Mouse (Mus musculus): ENCODE results near the gene Gm10226. TPM values are rescaled to one million over a fixed set of nuclear protein-coding genes. Genes with fewer than 3 reads are reported as not detected.
"Not testable (repeated sequence)": the region's sequence is repeated elsewhere in the genome, so short reads cannot be mapped to it uniquely, and the experiment has no call there.

Gm10226 gene
- 10 to 100 TPM in 1 of 2 experiments, 1 to 10 TPM in 1; 3.3 to 13.6 TPM for total RNA-seq (2021)

DNA sequence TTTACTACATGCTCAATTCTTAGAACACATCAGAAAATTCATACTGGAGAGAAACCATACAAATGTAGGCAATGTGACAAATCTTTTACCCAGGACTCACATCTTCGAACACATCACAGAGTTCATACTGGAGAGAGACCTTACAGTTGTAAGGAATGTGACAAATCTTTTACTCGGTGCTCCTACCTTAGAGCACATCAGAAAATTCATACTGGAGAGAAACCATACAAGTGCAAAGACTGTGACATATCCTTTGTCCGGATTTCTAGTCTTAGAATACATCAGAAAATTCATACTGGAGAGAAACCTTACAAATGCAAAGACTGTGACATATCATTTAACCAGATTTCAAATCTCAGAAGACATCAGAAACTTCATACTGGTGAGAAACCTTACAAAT lies at the start of gene Gm10226:
Gene Gm10226, plus strand, starts transcription at position 301 of the 400 bp plus-strand sequence.
- intact Hi-C loops (cut with DNase I): no loop called here
- DNase-seq: no peak

DNA sequence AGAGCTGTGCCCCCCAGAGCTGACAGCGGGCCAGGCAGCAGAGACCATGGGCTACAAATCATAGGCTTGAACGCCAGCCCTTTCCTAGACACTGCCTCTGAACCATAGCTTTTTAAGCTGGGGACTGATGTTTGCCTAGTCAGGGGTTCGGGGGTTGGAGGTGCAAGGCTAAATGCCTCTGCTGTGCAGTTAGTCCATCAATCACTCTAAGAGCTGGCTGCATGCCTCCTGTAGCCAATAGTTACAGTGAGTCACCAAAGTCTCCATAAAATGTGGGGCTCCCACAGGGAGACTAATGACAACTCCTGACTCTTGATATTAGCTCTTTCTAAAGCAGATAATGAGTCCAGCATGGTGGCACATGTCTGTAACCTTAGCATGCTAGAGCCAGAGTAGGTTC lies 42.9 kb upstream of the Gm10226 start:
- DNase-seq: no peak
- intact Hi-C loops (cut with DNase I): loop anchor here (1.0 kb wide), 1 partner anchor 30 kb away; no protein-coding TSS in a partner anchor

DNA sequence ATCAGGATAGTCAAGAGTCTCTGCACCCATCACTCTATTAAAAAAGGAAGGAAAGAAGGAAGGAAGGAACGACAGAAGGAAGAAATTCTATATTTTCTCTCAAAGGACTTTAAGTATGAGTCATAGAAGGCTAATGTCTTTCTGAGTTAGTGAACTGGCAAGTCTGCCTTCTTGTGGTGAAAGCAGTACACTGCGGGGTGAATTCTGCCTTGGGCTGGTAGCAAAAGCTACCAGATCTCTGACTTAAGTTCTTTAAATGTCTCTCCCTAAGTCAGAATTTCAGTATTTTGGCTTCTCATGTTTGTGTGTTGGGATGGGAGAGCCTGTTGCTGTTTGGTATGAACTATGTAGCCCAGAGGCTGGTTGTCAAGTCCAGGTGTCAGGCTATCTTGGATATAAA lies 41.7 kb upstream of the Gm10226 start:
- DNase-seq: peak; percentile 4
- intact Hi-C loops (cut with DNase I): no loop called here

DNA sequence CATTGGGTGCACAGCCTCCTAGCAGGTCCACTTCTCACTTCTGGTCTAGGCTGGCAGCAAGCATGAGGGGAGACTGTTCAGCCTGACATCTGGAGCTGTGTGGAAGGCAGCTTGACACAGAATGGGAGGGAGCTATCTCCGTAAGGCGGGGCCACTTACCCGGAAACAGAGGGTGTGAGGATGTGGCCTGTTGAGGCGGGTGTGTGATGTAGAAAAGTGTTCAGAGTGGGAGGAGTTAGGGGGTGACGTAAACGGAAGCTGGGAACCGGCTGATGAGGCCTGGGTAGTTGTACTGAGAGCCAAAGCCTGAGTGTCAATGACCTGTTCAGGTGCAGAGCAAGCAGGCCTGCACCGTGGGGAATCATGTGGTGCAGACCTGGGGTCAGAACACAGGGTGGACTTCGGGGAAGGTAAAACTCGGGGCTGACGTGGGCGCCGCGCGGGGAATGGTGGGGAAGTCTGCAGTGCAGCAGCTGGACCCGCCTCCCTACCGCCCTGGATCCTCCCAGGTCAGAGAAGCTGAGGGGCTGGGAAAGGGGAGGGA lies 41.2 kb upstream of the Gm10226 start, which contains the start of gene Zfp983:
Gene Zfp983, plus strand, starts transcription at position 261 of the 544 bp plus-strand sequence.
- intact Hi-C loops (cut with DNase I): not testable (repeated sequence)
- DNase-seq: peak; percentile 64

DNA sequence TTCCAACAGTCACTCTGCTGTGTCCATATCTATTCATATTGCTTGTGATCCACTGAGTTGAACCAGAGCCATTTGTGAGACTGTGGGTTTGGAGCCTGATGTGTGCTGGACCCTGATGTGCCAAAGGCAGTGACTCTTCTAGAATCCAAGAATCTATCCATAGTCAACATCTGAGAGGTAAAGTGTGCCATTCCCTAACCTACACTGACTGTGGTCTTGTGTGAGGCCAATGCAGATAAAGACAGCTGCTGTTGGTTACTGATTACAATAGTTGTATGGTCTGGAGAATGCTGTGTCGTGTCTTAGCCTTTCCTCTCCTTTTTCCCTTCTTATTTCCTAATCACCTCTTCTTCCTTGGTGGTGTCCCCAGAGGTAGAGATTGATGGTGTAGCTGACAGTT lies 12.8 kb upstream of the Gm10226 start:
- DNase-seq: not testable (repeated sequence)
- intact Hi-C loops (cut with DNase I): loop anchor here (1.0 kb wide), 1 partner anchor 31 kb away; no protein-coding TSS in a partner anchor

DNA sequence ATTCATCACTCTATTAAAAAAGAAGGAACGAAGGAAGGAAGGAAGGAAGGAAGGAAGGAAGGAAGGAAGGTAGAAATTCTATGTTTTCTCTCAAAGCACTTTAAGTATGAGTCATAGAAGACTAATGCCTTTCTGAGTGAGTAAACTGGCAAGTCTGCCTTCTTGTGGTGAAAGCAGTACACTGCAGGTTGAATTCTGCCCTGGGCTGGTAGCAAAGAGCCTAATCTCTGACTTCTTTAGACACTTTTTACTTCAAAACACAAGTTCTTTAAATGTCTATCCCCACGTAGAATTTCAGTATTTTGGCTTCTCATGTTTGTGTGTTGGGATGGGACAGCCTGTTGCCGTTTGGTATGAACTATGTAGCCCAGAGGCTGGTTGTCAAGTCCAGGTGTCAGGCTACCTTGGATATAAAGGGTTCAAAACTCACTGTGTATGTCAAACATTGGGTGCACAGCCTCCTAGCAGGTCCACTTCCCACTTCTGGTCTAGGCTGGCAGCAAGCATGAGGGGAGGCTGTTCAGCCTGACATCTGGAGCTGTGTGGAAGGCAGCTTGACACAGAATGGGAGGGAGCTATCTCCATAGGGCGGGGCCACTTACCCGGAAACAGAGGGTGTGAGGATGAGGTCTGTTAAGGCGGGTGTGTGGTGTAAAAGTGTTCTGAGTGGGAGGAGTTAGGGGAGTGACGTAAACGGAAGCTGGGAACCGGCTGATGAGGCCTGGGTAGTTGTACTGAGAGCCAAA lies 12.2 kb upstream of the Gm10226 start:
- peak; percentile 75 for DNase-seq
- intact Hi-C loops (cut with DNase I): no loop called here

DNA sequence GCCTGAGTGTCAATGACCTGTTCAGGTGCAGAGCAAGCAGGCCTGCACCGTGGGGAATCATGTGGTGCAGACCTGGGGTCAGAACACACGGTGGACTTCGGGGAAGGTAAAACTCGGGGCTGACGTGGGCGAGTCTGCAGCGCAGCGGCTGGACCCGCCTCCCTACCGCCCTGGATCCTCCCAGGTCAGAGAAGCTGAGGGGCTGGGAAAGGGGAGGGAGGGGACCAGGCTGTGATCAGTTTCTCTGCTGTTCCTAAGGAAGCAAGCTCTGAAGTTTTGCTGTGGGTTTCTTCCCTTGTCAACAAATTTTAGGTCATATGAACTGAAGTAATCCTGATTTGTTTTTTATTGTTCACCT lies 11.7 kb upstream of the Gm10226 start:
- DNase-seq; intact Hi-C loops (cut with DNase I): not testable (repeated sequence)

DNA sequence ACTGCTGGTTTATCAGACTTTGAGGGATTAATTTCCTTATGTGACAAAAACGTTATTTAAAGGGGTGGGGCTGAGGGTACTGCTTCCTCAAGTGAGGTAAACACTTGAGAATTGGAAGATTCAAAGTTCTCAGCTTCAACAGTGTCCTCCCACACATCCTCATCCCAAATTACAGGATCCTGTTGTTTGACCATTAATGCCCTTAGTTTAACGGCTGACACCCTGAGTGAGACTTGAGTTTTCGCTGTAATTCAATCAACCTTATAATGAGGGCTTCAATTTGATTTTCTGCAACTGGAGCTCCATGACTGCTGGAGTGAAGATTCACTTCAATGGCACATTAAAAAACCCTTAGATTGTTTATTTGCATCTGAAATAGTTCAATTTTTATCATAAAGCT lies 1.7 kb downstream of the Gm10226 start:
- intact Hi-C loops (cut with DNase I): no loop called here
- no peak for DNase-seq

DNA sequence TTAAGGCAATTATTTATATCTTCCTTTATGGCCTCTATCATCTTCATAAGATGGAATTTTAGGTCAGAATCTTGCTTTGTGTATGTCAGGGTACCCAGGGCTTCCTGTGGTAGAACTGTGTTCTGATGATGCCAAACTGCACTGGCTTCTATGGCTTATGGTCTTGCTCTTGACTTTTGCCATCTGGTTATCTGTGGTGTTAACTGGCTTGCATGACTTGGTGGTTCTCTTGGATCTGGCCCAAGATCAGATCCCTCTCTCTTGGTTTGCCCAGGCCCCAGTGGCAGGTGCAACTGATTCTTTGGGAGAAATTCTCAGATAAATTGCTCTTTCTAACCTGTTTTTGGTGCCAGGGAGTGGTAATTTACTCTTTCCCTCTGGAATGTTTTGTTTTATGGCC lies 4.4 kb downstream of the Gm10226 start:
- intact Hi-C loops (cut with DNase I): no loop called here
- no peak for DNase-seq

DNA sequence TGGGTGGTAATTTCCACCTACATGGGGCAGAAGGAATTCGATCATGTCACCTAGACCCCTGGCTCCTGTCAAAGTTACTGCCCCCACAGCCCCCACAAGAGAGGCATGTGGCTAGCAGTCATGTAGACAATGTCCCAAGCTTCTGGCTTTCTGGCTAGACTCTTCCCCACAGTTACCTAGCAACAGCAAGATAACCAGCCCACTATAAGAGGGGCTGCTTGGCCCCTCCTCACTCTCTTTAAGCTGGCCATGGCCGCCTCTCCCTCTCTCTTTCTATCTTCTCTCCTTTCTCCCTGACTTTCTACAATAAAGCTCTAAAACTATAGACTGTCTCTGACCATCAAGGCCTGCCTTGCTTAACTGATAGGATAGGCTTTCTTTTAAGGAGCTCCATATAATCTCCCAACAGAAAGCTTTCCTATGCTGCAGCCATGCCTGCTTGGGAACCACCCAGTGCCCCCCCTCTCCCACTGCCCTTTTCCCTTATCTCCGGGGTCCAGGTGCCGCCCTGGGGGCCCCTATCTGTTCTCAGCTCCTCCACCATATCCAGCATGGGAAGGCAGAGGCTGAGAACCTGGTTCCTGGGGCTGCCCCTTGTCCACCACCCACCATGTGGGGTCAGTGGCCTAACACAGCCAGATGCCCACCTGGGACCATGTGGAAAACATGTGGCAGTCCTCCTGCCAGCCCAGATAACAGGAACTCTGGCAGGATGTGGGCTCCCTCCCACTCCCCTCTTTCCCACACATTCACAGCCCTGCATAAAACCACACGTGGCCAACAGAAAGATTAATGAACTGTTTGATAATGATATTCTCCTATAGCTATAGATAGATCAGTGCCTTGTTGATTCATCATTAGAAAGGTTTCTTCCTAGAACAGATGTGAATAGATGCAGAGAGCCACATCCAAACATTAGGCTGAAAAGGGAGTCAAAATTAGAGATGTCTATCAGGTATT lies 10.9 kb downstream of the Gm10226 start:
- intact Hi-C loops (cut with DNase I): no loop called here
- DNase-seq: no peak

DNA sequence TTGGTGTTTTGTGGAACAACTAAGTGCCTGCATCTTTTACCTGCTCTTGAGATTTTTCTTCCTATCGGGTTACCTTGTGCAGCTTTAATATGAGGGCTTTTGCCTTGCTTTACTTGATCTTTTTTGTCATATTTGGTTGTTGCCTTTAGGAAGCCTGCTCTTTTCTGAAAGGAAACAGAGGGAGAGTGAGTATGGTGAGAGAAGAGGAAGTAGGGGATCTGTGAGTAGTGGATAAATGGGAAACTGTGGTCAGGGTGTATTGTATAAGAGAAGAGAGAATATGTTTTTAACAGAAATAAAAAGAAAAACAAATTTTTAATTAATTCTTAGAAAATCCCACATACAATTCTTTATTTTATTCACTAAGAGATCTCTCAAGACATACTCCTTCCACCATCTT lies 11.8 kb downstream of the Gm10226 start:
- intact Hi-C loops (cut with DNase I): no loop called here
- no peak for DNase-seq

DNA sequence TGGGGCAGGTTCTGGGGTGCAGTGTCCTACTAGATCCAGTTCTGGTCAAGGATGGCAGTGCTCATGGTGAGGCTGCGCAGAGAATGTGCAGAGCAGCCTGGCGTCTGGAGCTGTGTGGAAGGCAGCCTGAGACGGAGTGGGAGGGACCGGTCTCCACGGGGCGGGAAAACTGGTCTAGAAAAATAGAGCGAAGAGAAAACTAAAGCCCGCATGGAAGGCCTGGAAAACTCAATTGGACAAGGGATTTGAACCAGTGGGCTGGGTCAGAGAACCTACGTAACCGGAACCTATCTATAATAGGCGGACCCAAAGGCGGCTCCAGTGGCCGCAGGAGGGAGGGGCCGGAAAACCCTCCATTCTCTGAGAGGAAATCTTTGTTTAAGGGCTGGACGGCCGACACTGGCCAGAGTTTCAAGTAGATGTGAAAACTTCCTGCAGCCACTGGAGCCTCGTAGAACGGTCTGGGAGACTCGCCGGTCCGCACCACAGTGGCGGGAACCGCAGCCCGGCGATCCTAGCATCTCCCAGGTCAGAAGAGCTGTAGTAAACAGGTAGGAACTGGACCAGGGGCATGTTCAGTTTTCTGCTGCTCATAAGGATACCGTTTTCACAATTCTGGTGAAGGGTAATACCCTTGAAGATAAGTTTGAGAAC lies 15.8 kb downstream of the Gm10226 start, which contains the start of gene Zfp760:
Gene Zfp760, plus strand, starts transcription at position 399 of the 654 bp plus-strand sequence.
- peak; percentile 81 for DNase-seq
- intact Hi-C loops (cut with DNase I): no loop called here

DNA sequence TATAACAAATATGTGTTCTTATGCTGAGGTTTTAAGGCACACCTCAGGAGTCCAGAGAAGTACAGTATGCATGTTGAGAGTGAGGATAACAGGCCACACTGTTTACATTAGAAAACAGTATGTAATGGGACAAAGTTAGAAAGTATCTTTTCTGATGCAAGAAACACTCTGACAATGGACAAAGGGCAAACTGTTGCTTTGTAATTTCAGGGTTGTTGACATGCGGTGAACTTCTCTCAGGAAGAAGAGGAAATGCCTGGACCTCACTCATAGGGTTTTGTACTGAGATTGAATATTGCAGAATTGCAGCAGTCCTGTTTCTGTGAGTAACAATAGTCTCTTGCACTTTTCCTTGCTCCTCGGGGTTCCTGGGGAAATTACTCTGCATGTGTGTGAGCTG lies 16.7 kb downstream of the Gm10226 start:
- intact Hi-C loops (cut with DNase I): no loop called here
- DNase-seq: no peak

DNA sequence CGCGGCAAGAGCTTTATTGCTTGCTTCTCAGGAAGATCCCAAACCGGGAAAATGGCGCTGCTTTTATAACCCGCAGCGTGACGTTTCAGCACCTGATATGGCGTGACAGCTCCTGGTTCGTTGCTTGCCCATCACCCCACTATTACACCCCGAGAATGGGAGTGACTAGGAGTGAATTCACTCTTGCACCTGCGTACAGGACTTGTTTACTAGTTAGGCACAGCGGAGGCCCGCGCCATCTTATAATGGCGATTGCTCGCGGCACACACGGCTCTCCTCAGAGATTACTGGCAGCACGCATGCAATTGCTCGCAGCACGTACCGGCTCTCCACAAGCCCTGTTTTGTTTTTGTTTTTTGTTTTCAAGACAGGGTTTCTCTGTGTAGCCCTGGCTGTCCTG lies 38.8 kb downstream of the Gm10226 start, which contains the start of gene Zfp229:
Gene Zfp229, plus strand, starts transcription at position 301 of the 400 bp plus-strand sequence.
- DNase-seq; intact Hi-C loops (cut with DNase I): not testable (repeated sequence)

DNA sequence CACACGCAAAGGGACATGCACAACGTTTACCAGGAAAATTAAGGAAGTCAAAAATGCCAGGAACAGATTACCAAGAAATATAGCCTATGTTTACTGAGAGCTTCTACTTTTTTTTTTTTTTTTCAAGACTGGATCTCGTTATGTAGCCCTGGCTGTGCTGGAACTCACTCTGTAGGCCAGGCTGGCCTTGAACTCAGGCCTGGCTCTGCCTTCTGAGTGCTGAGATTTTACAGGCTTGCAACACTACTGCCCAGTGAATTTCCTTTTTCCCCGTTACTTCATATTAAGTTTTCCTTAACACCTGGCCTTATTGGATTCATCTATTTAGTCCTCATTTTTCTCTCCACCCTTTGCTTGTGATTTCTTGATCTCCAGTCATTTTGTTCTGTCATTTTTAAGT lies 41.4 kb downstream of the Gm10226 start:
- intact Hi-C loops (cut with DNase I): no loop called here
- no peak for DNase-seq

DNA sequence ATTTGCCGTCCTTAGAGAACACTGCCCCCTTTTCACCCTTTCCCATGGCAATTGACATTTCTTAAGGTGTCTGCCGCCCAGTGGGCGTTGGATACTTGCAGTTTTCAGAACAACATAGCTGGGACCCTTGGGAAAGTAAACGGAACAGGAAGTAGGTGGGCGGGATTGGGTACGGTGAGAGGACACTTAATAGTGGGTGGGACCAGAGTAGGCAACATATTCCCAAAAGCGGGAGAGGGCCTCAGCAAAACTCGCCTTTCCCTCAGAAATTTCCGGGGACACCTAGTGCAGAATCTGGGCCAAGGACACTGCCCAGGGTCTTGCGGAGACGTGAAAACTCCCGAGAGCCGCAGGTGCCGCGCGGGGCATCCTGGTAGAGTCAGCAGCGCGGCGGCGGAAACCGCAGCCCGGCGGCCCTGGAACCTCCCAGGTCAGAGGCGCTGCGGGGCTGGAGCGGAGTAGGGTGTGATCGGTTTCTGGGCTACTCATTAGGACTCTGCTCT lies 41.9 kb downstream of the Gm10226 start:
- intact Hi-C loops (cut with DNase I): no loop called here
- peak; percentile 74 for DNase-seq
